Mouse (Mus musculus) spleen, adult 2 months (tissue): ENCODE measurements at regions not wholly inside any gene's neighbourhood (a gene's known extent, or its start where the extent isn't known, plus 50 kb on each side); places are given as distances from the start of the nearest gene placed in this dataset.

Experiments used
- DNase-seq, 2 experiments: peaks; one replicate each; pipeline versions ENCODE4 v3.0.0 to v3.0.0-alpha.2; 2012 to 2021; ENCODE audit warnings: low spot score in 2 of 2, low read depth in 1 of 2
- H3K27ac ChIP-seq: fragments of 200-500 bp; 2 replicates; pipeline ENCODE4 v1.5.1; 2012; ENCODE audit warnings: low read length, inconsistent platforms; ENCODE audit not compliant: insufficient read depth
- H3K27me3 ChIP-seq: fragments of 200-500 bp; 2 replicates; pipeline ENCODE4 v1.6.1; 2012; ENCODE audit warnings: mild to moderate bottlenecking, moderate library complexity, low read length, inconsistent platforms; ENCODE audit not compliant: control insufficient read depth, insufficient read depth
- H3K36me3 ChIP-seq: fragments of 200-500 bp; 2 replicates; pipeline ENCODE4 v1.6.1; 2012; ENCODE audit warnings: mild to moderate bottlenecking, low read length, inconsistent platforms; ENCODE audit not compliant: control insufficient read depth, insufficient read depth
- H3K4me1 ChIP-seq: fragments of 200-500 bp; 2 replicates; pipeline ENCODE4 v1.6.1; 2011; ENCODE audit warnings: inconsistent platforms; ENCODE audit not compliant: control insufficient read depth, insufficient read depth, insufficient read length
- H3K4me3 ChIP-seq: fragments of 200-500 bp; 2 replicates; pipeline ENCODE4 v1.5.1; 2011; ENCODE audit warnings: mild to moderate bottlenecking, inconsistent platforms; ENCODE audit not compliant: insufficient read depth, insufficient read length; ENCODE audit errors: extremely low read depth
- CTCF ChIP-seq: fragments of 200-500 bp; IDR thresholded peaks from 2 replicates; pipeline ENCODE4 v1.5.1; 2011; ENCODE audit warnings: mild to moderate bottlenecking, inconsistent platforms; ENCODE audit not compliant: insufficient read depth, insufficient read length, insufficient replicate concordance; ENCODE audit errors: extremely low read depth
- POLR2A ChIP-seq: fragments of 200-500 bp; IDR thresholded peaks from 2 replicates; pipeline ENCODE4 v1.6.1; 2011; ENCODE audit warnings: low read depth, low read length, inconsistent platforms
- WGBS: fragments of 180-500 bp; shearing (Covaris S2); methylation state at CpG from one replicate; pipeline ENCODE4 v1.1.7; 2018; 5-methylcytosine and 5-hydroxymethylcytosine counted together

DNA sequence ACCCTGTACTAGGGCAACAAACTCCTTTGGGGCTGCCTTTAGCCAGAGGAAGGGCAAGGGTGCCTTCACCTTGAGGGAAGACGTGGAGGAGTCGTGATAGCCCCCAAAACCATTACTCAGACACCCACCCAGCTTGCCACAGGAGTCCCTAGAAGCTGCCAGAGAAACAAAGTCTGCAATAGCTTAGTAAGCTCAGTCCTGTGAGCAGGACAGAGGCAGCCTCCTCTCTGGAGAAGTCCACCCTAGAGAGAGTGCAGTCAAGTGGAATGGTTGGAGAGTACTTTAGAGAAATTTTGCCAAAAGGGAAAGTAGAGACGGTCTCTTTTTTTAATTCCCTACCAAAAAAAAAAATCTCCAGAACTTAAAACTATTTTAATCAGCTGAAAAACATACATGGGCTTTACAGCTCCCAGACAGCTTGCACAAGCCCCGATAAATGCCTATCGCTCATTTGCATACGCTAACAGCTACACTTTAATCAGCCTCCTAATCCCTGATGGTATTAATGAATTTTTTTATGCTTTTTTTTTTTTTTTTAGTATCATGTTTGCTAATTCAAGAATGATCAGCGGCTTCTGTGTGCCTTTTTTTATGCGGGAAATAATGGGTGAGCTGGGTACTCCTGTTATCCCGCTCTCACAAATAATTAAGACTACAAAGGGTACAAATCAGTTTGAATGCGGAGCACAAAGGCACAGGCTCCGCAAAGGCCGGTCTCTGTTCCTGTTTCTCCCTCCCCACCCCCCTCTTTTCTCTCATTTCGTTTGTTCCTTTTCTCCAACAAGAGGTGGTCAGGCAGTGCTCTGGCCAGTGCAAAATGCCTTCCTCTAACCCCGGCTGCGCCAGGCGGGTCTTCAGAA lies 219.8 kb downstream of the Il20rb start:
- WGBS = 48% methylated on average over 16 of the region's 16 CpGs

DNA sequence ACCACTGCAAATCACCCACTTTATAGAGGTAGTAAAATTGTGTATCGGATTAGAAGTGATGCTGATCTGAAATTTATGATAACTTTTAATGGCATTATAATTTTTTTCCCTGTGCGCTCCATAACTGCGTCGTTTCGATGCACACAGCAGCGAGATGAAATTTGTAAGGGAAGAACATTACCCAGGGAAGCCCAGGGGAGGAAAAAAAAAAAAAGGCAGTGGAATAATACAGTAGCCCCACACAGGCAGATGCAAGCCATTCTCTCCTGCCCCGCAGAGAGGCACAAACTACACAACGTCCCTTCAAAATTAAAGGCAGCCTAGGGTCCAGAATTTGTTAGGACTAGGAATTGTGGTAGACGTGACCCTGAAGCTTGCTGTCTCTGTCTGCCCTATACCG lies 234.2 kb downstream of the Il20rb start:
- TF ChIP-seq CTCF (no peak), POLR2A (no peak)
- no peaks in the 10 kb centered on the region for H3K4me1 ChIP-seq
- H3K4me3 ChIP-seq = no peak overlapping the region
- H3K27me3 ChIP-seq = no peaks in the 10 kb centered on the region
- H3K27ac ChIP-seq = no peak overlapping the region
- no peaks in the 10 kb centered on the region for H3K36me3 ChIP-seq
- 81% methylated on average over 10 of the region's 10 CpGs for WGBS
- DNase-seq = no peak

More for the DNA sequence above, 219.8 kb downstream of the Il20rb start:
- DNase-seq = no peak
- Histone ChIP-seq H3K36me3 (no peaks in the 10 kb centered on the region), H3K27me3 (no peaks in the 10 kb centered on the region), H3K4me3 (no peak overlapping the region), H3K4me1 (no peaks in the 10 kb centered on the region), H3K27ac (no peak overlapping the region)
- TF ChIP-seq POLR2A (no peak), CTCF (no peak)
